Mouse (Mus musculus) CH12.LX (cell line): ENCODE measurements at regions not wholly inside any gene's neighbourhood (a gene's known extent, or its start where the extent isn't known, plus 50 kb on each side); places are given as distances from the start of the nearest gene placed in this dataset.

Experiments used
- DNase-seq: peaks from one replicate; pipeline ENCODE4 v3.0.0-alpha.2; 2013; ENCODE audit errors: extremely low read depth
- H3K27ac ChIP-seq: 2 replicates; pipeline ENCODE4 v1.5.1; 2012; ENCODE audit warnings: low read depth, mild to moderate bottlenecking, control low read depth, moderate library complexity; ENCODE audit not compliant: insufficient read depth
- H3K27me3 ChIP-seq: replicated peaks from 2 replicates; pipeline ENCODE3; 2012; ENCODE audit warnings: inconsistent platforms
- H3K36me3 ChIP-seq, 2 experiments: replicated peaks in 1 of 2; 2 replicates each; pipeline versions ENCODE3 to v1.6.1; 2012; ENCODE audit warnings: inconsistent platforms in 1 of 2, low read length in 1 of 2, mild to moderate bottlenecking in 1 of 2, mixed read lengths in 1 of 2, moderate library complexity in 1 of 2; ENCODE audit not compliant: control insufficient read depth in 1 of 2, insufficient read depth in 1 of 2
- H3K4me1 ChIP-seq, 2 experiments: 2 replicates each; pipeline ENCODE4 v1.6.1; 2012; ENCODE audit warnings: inconsistent platforms in 1 of 2, moderate library complexity in 1 of 2; ENCODE audit not compliant: insufficient read depth in 2 of 2, control insufficient read depth in 1 of 2
- H3K4me2 ChIP-seq: 2 replicates; pipeline ENCODE4 v1.6.1; 2012; ENCODE audit warnings: low read depth, mild to moderate bottlenecking, control low read depth; ENCODE audit not compliant: poor library complexity, insufficient read depth, severe bottlenecking
- H3K4me3 ChIP-seq, 3 experiments: fragments of 150-350 bp in 1 of 3; sonication (generic) in 1 of 3; replicated peaks in 1 of 3; 2 replicates each; pipeline versions ENCODE3 to v1.5.1; 2011 to 2012; ENCODE audit warnings: low read depth in 2 of 3, low read length in 2 of 3, mild to moderate bottlenecking in 2 of 3, moderate library complexity in 2 of 3, control low read depth in 1 of 3, improper control_type of control experiment in 1 of 3, inconsistent platforms in 1 of 3, mixed read lengths in 1 of 3; ENCODE audit not compliant: poor library complexity in 1 of 3
- H3K79me2 ChIP-seq: replicated peaks from 2 replicates; pipeline ENCODE4 v1.6.1; 2012; ENCODE audit warnings: mild to moderate bottlenecking, moderate library complexity; ENCODE audit not compliant: control insufficient read depth, poor library complexity, insufficient read depth, severe bottlenecking; ENCODE audit errors: extremely low read depth
- H3K9ac ChIP-seq: 2 replicates; pipeline ENCODE4 v1.6.1; 2012; ENCODE audit warnings: low read depth, mild to moderate bottlenecking, control low read depth, moderate library complexity; ENCODE audit not compliant: insufficient read depth
- H3K9me3 ChIP-seq: replicated peaks from 2 replicates; pipeline ENCODE3; 2012; ENCODE audit warnings: low read length, inconsistent platforms, mixed read lengths
- BHLHE40 ChIP-seq: IDR thresholded peaks from 2 replicates; pipeline ENCODE4 v1.6.1; 2011; ENCODE audit warnings: mild to moderate bottlenecking, low read depth, low read length, improper control_type of control experiment
- ELF1 ChIP-seq: IDR thresholded peaks from 2 replicates; pipeline ENCODE4 v1.6.1; 2014; ENCODE audit warnings: low read depth, mild to moderate bottlenecking, inconsistent platforms, low read length, improper control_type of control experiment
- EP300 ChIP-seq: IDR thresholded peaks from 2 replicates; pipeline ENCODE4 v1.6.1; 2011; ENCODE audit warnings: low read length, improper control_type of control experiment
- ETS1 ChIP-seq: conservative IDR thresholded peaks from 2 replicates; pipeline ENCODE4 v1.6.1; 2012; ENCODE audit warnings: low read depth, mild to moderate bottlenecking, inconsistent platforms, low read length, improper control_type of control experiment, moderate library complexity
- GABPA ChIP-seq: IDR thresholded peaks from 2 replicates; pipeline ENCODE4 v1.6.1; 2012; ENCODE audit warnings: low read depth, low read length, improper control_type of control experiment, inconsistent platforms; ENCODE audit not compliant: insufficient replicate concordance
- KAT2A ChIP-seq: IDR thresholded peaks from 2 replicates; pipeline ENCODE4 v1.6.1; 2012; ENCODE audit warnings: low read length, improper control_type of control experiment, inconsistent platforms; ENCODE audit not compliant: insufficient replicate concordance
- MAX ChIP-seq: IDR thresholded peaks from 2 replicates; pipeline ENCODE4 v1.6.1; 2011; ENCODE audit warnings: low read length, improper control_type of control experiment
- NELFE ChIP-seq: IDR thresholded peaks from 2 replicates; pipeline ENCODE4 v1.6.1; 2011; ENCODE audit warnings: low read depth, low read length, improper control_type of control experiment
- NRF1 ChIP-seq: IDR thresholded peaks from 2 replicates; pipeline ENCODE4 v1.6.1; 2014; ENCODE audit warnings: low read depth, mild to moderate bottlenecking, inconsistent platforms, low read length, improper control_type of control experiment, moderate library complexity
- RAD21 ChIP-seq: IDR thresholded peaks from 2 replicates; pipeline ENCODE4 v1.6.1; 2011; ENCODE audit warnings: low read depth, mild to moderate bottlenecking, low read length, improper control_type of control experiment, moderate library complexity
- RCOR1 ChIP-seq: conservative IDR thresholded peaks from 2 replicates; pipeline ENCODE4 v1.6.1; 2012; ENCODE audit warnings: low read depth, mild to moderate bottlenecking, inconsistent platforms, low read length, improper control_type of control experiment
- SMC3 ChIP-seq: IDR thresholded peaks from 2 replicates; pipeline ENCODE4 v1.6.1; 2011; ENCODE audit warnings: low read depth, low read length, improper control_type of control experiment
- TBP ChIP-seq: conservative IDR thresholded peaks from 2 replicates; pipeline ENCODE4 v1.6.1; 2011; ENCODE audit warnings: low read depth, low read length, improper control_type of control experiment
- TCF12 ChIP-seq: IDR thresholded peaks from 2 replicates; pipeline ENCODE4 v1.6.1; 2014; ENCODE audit warnings: low read depth, mild to moderate bottlenecking, inconsistent platforms, low read length, improper control_type of control experiment
- UBTF ChIP-seq: IDR thresholded peaks from 2 replicates; pipeline ENCODE4 v1.6.1; 2012; ENCODE audit warnings: low read depth, mild to moderate bottlenecking, inconsistent platforms, low read length, improper control_type of control experiment, moderate library complexity
- USF2 ChIP-seq: conservative IDR thresholded peaks from 2 replicates; pipeline ENCODE4 v1.6.1; 2011; ENCODE audit warnings: low read depth, low read length, improper control_type of control experiment
- ZC3H11A ChIP-seq: IDR thresholded peaks from 2 replicates; pipeline ENCODE4 v1.6.1; 2012; ENCODE audit warnings: low read depth, mild to moderate bottlenecking, inconsistent platforms, low read length, improper control_type of control experiment
- ZMIZ1 ChIP-seq: IDR thresholded peaks from 2 replicates; pipeline ENCODE4 v1.6.1; 2012; ENCODE audit warnings: low read depth, mild to moderate bottlenecking, inconsistent platforms, low read length, improper control_type of control experiment
- ZNF384 ChIP-seq: IDR thresholded peaks from 2 replicates; pipeline ENCODE4 v1.6.1; 2012; ENCODE audit warnings: low read depth, low read length, improper control_type of control experiment, inconsistent platforms
- dilution Hi-C: fragments of 300-500 bp; cut with MboI; formaldehyde crosslinking; loops from 2 replicates; pipeline ENCODE4 v1.14.3; 2020; ENCODE audit warnings: low sequenced_read_pairs; ENCODE audit not compliant: extremely low pct_unique_long_range_greater_than_20kb, extremely low pct_ligation_motif_present
- in situ Hi-C: fragments of 300-500 bp; cut with MboI; formaldehyde crosslinking; loops from 3 replicates; pipeline ENCODE4 v1.14.3; 2019; ENCODE audit warnings: low sequenced_read_pairs, low pct_ligation_motif_present, low pct_unique_long_range_greater_than_20kb, mixed read lengths

DNA sequence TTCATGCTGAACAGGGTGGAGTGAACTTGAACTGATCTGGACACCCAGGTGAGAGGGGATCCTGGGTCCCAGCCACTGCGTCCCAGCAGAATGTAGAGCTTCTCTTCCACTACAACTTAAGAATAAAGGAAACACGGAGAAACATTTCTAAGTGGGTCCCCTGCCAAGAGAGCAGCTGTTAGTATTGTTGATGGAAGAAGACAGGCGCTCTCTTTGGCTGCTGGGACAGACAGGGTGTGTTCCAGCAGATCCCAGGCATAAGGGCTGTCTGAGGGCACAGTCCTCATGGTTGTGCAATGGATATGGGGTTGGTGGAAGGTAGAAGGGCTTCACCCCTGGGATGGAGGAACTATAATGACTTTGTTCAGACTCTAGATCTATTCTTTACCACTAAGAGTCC, 65.5 kb upstream of the Gm11983 start (continued):
- TF ChIP-seq NRF1 (no peak), ZC3H11A (no peak)
- TF ChIP-seq, all 38 proteins: peak for 0

DNA sequence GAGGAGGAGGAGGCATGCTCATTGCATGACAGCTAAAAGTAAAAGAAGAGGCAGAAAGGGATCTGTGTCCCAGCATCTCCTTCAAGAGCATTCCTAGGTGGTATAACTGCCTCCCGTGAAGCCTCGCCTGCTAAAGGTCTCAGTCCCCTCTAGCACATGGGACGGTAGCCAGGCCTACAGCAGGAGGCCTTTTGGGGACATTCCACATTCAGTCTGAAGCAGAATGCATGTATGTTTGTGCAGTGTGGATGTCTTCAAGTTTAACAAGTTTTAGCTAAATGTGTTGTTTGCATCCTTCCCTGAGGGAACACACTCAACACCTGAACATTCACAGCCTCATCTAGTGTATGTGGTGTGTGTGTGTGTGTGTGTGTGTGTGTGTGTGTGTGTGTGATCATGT, 64.8 kb upstream of the Gm11983 start:
- in situ Hi-C loops (no loop called here), dilution Hi-C loops (no loop called here)
- H3K9me3 ChIP-seq: no peaks in the 10 kb centered on the region

DNA sequence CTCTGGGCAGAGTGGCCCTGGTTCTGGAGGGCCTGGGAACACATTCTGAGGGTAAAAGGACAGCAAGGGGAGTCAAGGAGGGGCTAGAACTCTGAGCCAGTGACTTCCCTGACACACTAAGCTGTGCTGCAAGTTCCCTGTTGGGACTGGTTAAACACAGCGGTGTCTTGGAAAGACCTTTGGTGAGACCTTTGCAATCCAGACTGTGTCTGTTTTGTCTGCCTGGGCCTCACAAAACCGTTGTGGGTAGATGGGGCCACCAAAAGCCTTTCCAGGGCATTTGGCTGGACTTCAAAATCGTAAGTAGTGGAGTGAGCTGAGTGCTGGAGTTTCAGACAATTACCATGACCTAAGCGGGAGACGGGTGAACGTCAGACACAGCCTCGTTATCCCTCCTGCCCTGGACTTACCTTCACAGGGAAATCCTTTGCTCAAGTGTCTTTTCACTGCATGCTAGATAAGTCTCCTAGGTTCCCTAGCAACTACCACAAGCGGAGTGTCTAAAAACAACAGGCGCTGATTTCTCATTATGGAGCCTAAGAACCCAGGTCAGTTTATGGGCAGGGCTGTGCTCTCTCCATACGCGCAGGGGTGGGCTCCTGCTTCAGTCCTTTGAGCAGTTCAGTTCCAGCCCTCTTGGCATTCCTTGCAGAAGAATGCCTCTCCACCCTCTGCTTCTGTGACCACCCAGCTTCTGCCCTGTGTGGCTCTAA, 63.5 kb upstream of the Gm11983 start:
- no peak for DNase-seq
- dilution Hi-C loops: no loop called here
- in situ Hi-C loops: no loop called here
- no peaks in the 10 kb centered on the region for H3K9me3 ChIP-seq
- no peak overlapping the region for H3K4me2 ChIP-seq
- no peaks in the 10 kb centered on the region for H3K36me3 ChIP-seq
- H3K79me2 ChIP-seq: no peaks in the 10 kb centered on the region
- H3K27ac ChIP-seq: no peak overlapping the region
- H3K4me1 ChIP-seq: no peaks in the 10 kb centered on the region
- H3K9ac ChIP-seq: no peak overlapping the region
- peaks cover 71% of the 10 kb centered on the region for H3K27me3 ChIP-seq
- TF ChIP-seq RCOR1 (no peak), USF2 (no peak), ETS1 (no peak), ZMIZ1 (no peak)
- H3K4me3 ChIP-seq: no peak overlapping the region

More for the DNA sequence above, 64.8 kb upstream of the Gm11983 start:
- no peaks in the 10 kb centered on the region for H3K79me2 ChIP-seq
- TF ChIP-seq RAD21 (no peak), NELFE (no peak), RCOR1 (no peak), BHLHE40 (no peak), TCF12 (no peak), UBTF (no peak), ETS1 (no peak), MAX (no peak), GABPA (no peak), ZNF384 (no peak), SMC3 (no peak), EP300 (no peak), KAT2A (no peak), ZMIZ1 (no peak), TBP (no peak), ELF1 (no peak)
- TF ChIP-seq, all 38 proteins: peak for 0
- no peaks in the 10 kb centered on the region for H3K4me1 ChIP-seq
- no peak overlapping the region for H3K27ac ChIP-seq
- peaks cover 76% of the 10 kb centered on the region for H3K27me3 ChIP-seq
- no peak overlapping the region for H3K4me2 ChIP-seq
- DNase-seq: no peak
- no peak overlapping the region for H3K9ac ChIP-seq
- H3K36me3 ChIP-seq: no peaks in the 10 kb centered on the region
- H3K4me3 ChIP-seq: no peak overlapping the region
